Mouse (Mus musculus): ENCODE results near the gene Slc30a7. TPM values are rescaled to one million over a fixed set of nuclear protein-coding genes. Genes with fewer than 3 reads are reported as not detected.
A peak's percentile ranks its signal among the peaks of the same experiment; 100 is the strongest.

The Slc30a7 gene
- 34.6 and 36.9 TPM in 2 replicates for polyA plus RNA-seq (2015; fragmentation: Nextera tagmentation; extraction: Ambion mirVana)

- WGBS, result under 1% methylated on average over 67 of the region's 67 CpGs
Measured at GRCm38 (mm10) chr3:116006978-116007940, at the start of gene Slc30a7, which contains the start of gene Extl2. Gene Slc30a7, minus strand, starts transcription at chr3:116007406. Gene Extl2, plus strand, starts transcription at chr3:116007462.

GRCm38 (mm10) chr3:116047034-116047433, 39.8 kb upstream of the Slc30a7 start:
- Histone ChIP-seq H3K36me3 (ENCODE audit: control insufficient read depth, insufficient read depth) (no peaks in the 10 kb centered on the region), H3K27ac (ENCODE audit: low read depth, low read length) (no peak overlapping the region), H3K4me3 (ENCODE audit: low read depth, low read length) (no peak overlapping the region), H3K4me1 (replicated peaks; ENCODE audit: control insufficient read depth, insufficient read depth, low read length) (no peaks in the 10 kb centered on the region), H3K9ac (ENCODE audit: low read depth, low read length) (no peak overlapping the region), H3K4me2 (replicated peaks; ENCODE audit: low read depth) (no peak overlapping the region), H3K27me3 (replicated peaks; ENCODE audit: control insufficient read depth, insufficient read depth, low read length) (no peaks in the 10 kb centered on the region), H3K9me3 (ENCODE audit: control insufficient read depth) (no peaks in the 10 kb centered on the region)
- no peak for TF ChIP-seq CTCF (IDR thresholded peaks at IDR 0.05; ENCODE audit: low read depth)
- WGBS, result 61% methylated on average over 5 of the region's 5 CpGs
- ATAC-seq, result no peak

More at GRCm38 (mm10) chr3:116006978-116007940, at the start of gene Slc30a7, which contains the start of gene Extl2:
- no peaks in the 10 kb centered on the region for H3K4me1 ChIP-seq (replicated peaks; ENCODE audit: control insufficient read depth, insufficient read depth, low read length)
- no peaks in the 10 kb centered on the region for H3K27me3 ChIP-seq (replicated peaks; ENCODE audit: control insufficient read depth, insufficient read depth, low read length)
- H3K36me3 ChIP-seq (ENCODE audit: control insufficient read depth, insufficient read depth), result no peaks in the 10 kb centered on the region; the same call in 1 of the 2 replicates
- H3K4me2 ChIP-seq (replicated peaks; ENCODE audit: low read depth), result peak within 1 kb of the TSS; percentile 92
- TF ChIP-seq CTCF (IDR thresholded peaks at IDR 0.05; ENCODE audit: low read depth), result no peak
- H3K27ac ChIP-seq (ENCODE audit: low read depth, low read length), result peak within 1 kb of the TSS; percentile 90
- H3K9ac ChIP-seq (ENCODE audit: low read depth, low read length), result peak within 1 kb of the TSS; percentile 87
- no peaks in the 10 kb centered on the region for H3K9me3 ChIP-seq (ENCODE audit: control insufficient read depth)
- peak; percentile 95 for ATAC-seq
- peak within 1 kb of the TSS; percentile 94 for H3K4me3 ChIP-seq (ENCODE audit: low read depth, low read length)

- no peak overlapping the region for H3K9ac ChIP-seq (ENCODE audit: low read depth, low read length)
- no peaks in the 10 kb centered on the region for H3K4me1 ChIP-seq (replicated peaks; ENCODE audit: control insufficient read depth, insufficient read depth, low read length)
- no peak overlapping the region for H3K27ac ChIP-seq (ENCODE audit: low read depth, low read length)
- no peak overlapping the region for H3K4me2 ChIP-seq (replicated peaks; ENCODE audit: low read depth)
- no peak overlapping the region for H3K4me3 ChIP-seq (ENCODE audit: low read depth, low read length)
- H3K9me3 ChIP-seq (ENCODE audit: control insufficient read depth), result no peaks in the 10 kb centered on the region
- WGBS, result 81% methylated on average over 2 of the region's 2 CpGs
- ATAC-seq, result no peak
- TF ChIP-seq CTCF (IDR thresholded peaks at IDR 0.05; ENCODE audit: low read depth), result peak; percentile 47
- H3K27me3 ChIP-seq (replicated peaks; ENCODE audit: control insufficient read depth, insufficient read depth, low read length), result no peaks in the 10 kb centered on the region
- no peaks in the 10 kb centered on the region for H3K36me3 ChIP-seq (ENCODE audit: control insufficient read depth, insufficient read depth)
Measured at GRCm38 (mm10) chr3:116046000-116046399, 38.8 kb upstream of the Slc30a7 start.

GRCm38 (mm10) chr3:116040776-116041175, 33.6 kb upstream of the Slc30a7 start:
- ATAC-seq, result no peak
- H3K27me3 ChIP-seq (replicated peaks; ENCODE audit: control insufficient read depth, insufficient read depth, low read length), result no peaks in the 10 kb centered on the region
- H3K4me3 ChIP-seq (ENCODE audit: low read depth, low read length), result no peak overlapping the region
- H3K9me3 ChIP-seq (ENCODE audit: control insufficient read depth), result no peaks in the 10 kb centered on the region
- H3K36me3 ChIP-seq (ENCODE audit: control insufficient read depth, insufficient read depth), result no peaks in the 10 kb centered on the region
- H3K27ac ChIP-seq (ENCODE audit: low read depth, low read length), result no peak overlapping the region
- H3K9ac ChIP-seq (ENCODE audit: low read depth, low read length), result no peak overlapping the region
- 78% methylated on average over 3 of the region's 3 CpGs for WGBS
- peak; percentile 57 for TF ChIP-seq CTCF (IDR thresholded peaks at IDR 0.05; ENCODE audit: low read depth)
- no peaks in the 10 kb centered on the region for H3K4me1 ChIP-seq (replicated peaks; ENCODE audit: control insufficient read depth, insufficient read depth, low read length)
- H3K4me2 ChIP-seq (replicated peaks; ENCODE audit: low read depth), result no peak overlapping the region

GRCm38 (mm10) chr3:116033871-116034222, 26.6 kb upstream of the Slc30a7 start:
- WGBS, result 59% methylated on average over 3 of the region's 3 CpGs
- ATAC-seq, result 0 out of 2 replicates have a peak, but pooled peaks have one; percentile 8

GRCm38 (mm10) chr3:116033218-116033870, 26.1 kb upstream of the Slc30a7 start:
- H3K36me3 ChIP-seq (ENCODE audit: control insufficient read depth, insufficient read depth), result 0 out of 2 replicates have a peak, but pooled peaks cover 3% of the 10 kb centered on the region
- H3K4me1 ChIP-seq (replicated peaks; ENCODE audit: control insufficient read depth, insufficient read depth, low read length), result no peaks in the 10 kb centered on the region
- no peak overlapping the region for H3K9ac ChIP-seq (ENCODE audit: low read depth, low read length)
- no peak overlapping the region for H3K4me3 ChIP-seq (ENCODE audit: low read depth, low read length)
- 51% methylated on average over 6 of the region's 6 CpGs for WGBS
- H3K27me3 ChIP-seq (replicated peaks; ENCODE audit: control insufficient read depth, insufficient read depth, low read length), result no peaks in the 10 kb centered on the region
- H3K4me2 ChIP-seq (replicated peaks; ENCODE audit: low read depth), result no peak overlapping the region
- ATAC-seq, result peak; percentile 56; the same call in 1 of the 2 replicates
- no peaks in the 10 kb centered on the region for H3K9me3 ChIP-seq (ENCODE audit: control insufficient read depth)
- no peak overlapping the region for H3K27ac ChIP-seq (ENCODE audit: low read depth, low read length)
- TF ChIP-seq CTCF (IDR thresholded peaks at IDR 0.05; ENCODE audit: low read depth), result no peak

More at GRCm38 (mm10) chr3:116033871-116034222, 26.6 kb upstream of the Slc30a7 start:
- peak; percentile 92 for TF ChIP-seq CTCF (IDR thresholded peaks at IDR 0.05; ENCODE audit: low read depth)
- no peaks in the 10 kb centered on the region for H3K36me3 ChIP-seq (ENCODE audit: control insufficient read depth, insufficient read depth)
- no peak overlapping the region for H3K4me2 ChIP-seq (replicated peaks; ENCODE audit: low read depth)
- H3K27ac ChIP-seq (ENCODE audit: low read depth, low read length), result no peak overlapping the region
- no peaks in the 10 kb centered on the region for H3K4me1 ChIP-seq (replicated peaks; ENCODE audit: control insufficient read depth, insufficient read depth, low read length)
- no peaks in the 10 kb centered on the region for H3K9me3 ChIP-seq (ENCODE audit: control insufficient read depth)
- no peaks in the 10 kb centered on the region for H3K27me3 ChIP-seq (replicated peaks; ENCODE audit: control insufficient read depth, insufficient read depth, low read length)
- no peak overlapping the region for H3K4me3 ChIP-seq (ENCODE audit: low read depth, low read length)
- H3K9ac ChIP-seq (ENCODE audit: low read depth, low read length), result no peak overlapping the region

All from intestine, postnatal 0 days (tissue).